Mouse (Mus musculus): ENCODE data around the gene Abcc9. TPM values are rescaled to one million over a fixed set of nuclear protein-coding genes. Genes with fewer than 3 reads are reported as not detected.

The Abcc9 gene
- total RNA-seq (2023) = under 1 TPM; 0.26 to 0.44 TPM

DNA sequence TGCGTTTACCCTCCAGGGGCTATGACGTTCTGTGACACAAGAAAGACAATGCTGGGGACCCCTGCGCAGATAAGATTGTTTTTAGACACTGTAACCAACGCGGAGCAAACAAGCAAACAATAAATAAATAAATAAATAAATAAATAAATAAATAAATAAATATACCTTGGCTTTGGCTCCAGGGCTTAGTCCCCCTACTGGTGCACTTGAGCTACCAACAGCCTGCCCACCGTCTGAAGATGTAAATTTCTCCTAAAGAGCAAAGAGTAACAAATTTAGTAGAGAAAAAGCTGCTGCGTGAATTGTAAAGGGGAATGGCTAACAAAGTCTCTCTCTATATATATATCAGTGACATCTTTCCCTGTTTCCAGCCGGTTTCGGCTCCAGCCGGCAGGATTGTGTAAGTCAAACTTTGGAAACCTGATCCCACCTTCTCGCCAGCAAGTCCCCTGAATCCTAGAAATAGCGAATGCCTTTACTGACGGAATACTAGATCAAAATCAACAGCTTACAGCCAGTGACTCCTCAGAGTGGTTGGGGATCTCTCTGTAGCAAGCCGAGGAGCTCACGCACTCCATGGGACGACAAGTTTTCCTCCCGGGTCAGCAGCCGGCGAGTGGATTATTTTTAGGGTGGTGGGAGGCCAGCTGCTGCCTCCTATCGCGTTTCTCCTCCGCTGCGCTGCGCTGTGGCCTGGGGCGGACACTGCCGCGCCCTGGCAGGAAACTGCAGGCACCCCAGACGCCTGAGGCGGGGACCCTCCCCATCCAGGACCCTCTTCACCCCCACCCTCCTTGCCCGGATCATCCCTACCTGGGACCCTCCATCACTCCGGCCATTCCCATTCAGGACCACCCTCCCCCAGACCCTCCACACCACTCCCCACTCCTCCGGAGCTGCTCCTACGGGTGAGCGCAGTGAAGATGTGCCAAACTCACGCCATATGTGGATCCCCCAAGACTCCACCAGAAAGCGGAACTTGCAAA is at the start of gene Abcc9:
Gene Abcc9, minus strand, starts transcription at position 664 of the 986 bp plus-strand sequence.

DNA sequence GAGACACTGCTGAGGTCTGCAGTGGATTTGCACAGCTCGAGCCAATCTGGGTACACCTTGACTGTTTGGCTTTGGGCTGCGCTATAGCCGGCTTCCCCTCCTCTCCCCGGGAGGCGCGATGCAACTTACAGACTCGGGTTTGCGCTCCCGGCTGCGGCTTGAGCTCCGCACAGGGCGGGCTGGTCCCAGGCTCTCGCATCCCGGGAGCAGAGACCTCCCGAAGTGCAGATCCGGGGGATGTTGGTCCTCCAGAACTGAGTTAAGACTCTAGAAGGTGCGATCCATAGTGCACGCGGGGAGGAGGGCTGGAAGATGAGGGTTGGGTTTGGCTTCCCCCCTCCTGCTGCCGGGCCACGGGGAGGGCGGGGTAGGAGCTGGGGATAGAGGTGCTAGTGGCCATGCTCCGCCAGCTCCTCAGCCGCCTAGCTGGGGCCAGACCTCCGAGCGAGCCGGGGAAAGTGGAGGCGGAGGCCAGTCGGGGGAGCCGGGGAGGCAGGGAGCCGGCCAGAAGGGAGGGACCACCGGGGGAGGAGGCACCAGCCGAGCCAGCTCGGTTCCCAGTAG is 131.0 kb downstream of the Abcc9 start, which contains the start of gene Kcnj8:
Gene Kcnj8, minus strand, starts transcription at position 560 of the 564 bp plus-strand sequence.

Other genes with a start within 250 kb of the Abcc9 start
- gene Gys2, start 229.2 kb downstream of the Abcc9 start, total RNA-seq (2023) = not detected
- gene Ldhb, start 194.4 kb downstream of the Abcc9 start, total RNA-seq (2023) = 10 to 100 TPM; 22.2 to 29.6 TPM
- gene Kcnj8, start 130.7 kb downstream of the Abcc9 start, total RNA-seq (2023) = under 1 TPM in 1 of 2 experiments, not detected in 1; 0.29 TPM
- 10 to 100 TPM; 33.8 to 34.9 TPM for gene Cmas, start 54.4 kb upstream of the Abcc9 start, total RNA-seq (2023)
- gene Sult6b2, start 102.2 kb upstream of the Abcc9 start, total RNA-seq (2023) = not detected